Mouse (Mus musculus): ENCODE measurements around the gene Dlg1.

Gene Dlg1

GRCm38 (mm10) chr16:31865242-31865641 lies 202.0 kb downstream of the Dlg1 start:
- no peak for DNase-seq

- no peak for DNase-seq
Observed at GRCm38 (mm10) chr16:31866911-31867310, 203.7 kb downstream of the Dlg1 start.

GRCm38 (mm10) chr16:31867736-31868135 lies 204.5 kb downstream of the Dlg1 start:
- DNase-seq: no peak

- no peak for DNase-seq
Observed at GRCm38 (mm10) chr16:31873721-31874120, 210.5 kb downstream of the Dlg1 start.

GRCm38 (mm10) chr16:31875391-31875790 lies 212.1 kb downstream of the Dlg1 start:
- no peak for DNase-seq

GRCm38 (mm10) chr16:31876386-31876785 lies 213.1 kb downstream of the Dlg1 start:
- DNase-seq: no peak

- no peak for DNase-seq
Observed at GRCm38 (mm10) chr16:31878052-31878451, 214.8 kb downstream of the Dlg1 start.

- DNase-seq: peak; percentile 31 to 65
Observed at GRCm38 (mm10) chr16:31878573-31879257, 215.5 kb downstream of the Dlg1 start, which contains the start of gene Meltf. Meltf (plus strand) TSS chr16:31878810.

- DNase-seq: no peak
Observed at GRCm38 (mm10) chr16:31880146-31880840, 217.1 kb downstream of the Dlg1 start.

GRCm38 (mm10) chr16:31882381-31882908 lies 219.2 kb downstream of the Dlg1 start:
- no peak for DNase-seq

GRCm38 (mm10) chr16:31883302-31883701 lies 220.1 kb downstream of the Dlg1 start:
- DNase-seq: no peak

GRCm38 (mm10) chr16:31883902-31884301 lies 220.7 kb downstream of the Dlg1 start:
- no peak for DNase-seq

GRCm38 (mm10) chr16:31890907-31891306 lies 227.7 kb downstream of the Dlg1 start:
- no peak for DNase-seq

- DNase-seq: no peak
Observed at GRCm38 (mm10) chr16:31893396-31894141, 230.3 kb downstream of the Dlg1 start.

- no peak for DNase-seq
Observed at GRCm38 (mm10) chr16:31896971-31897774, 233.9 kb downstream of the Dlg1 start.

- DNase-seq: no peak
Observed at GRCm38 (mm10) chr16:31898546-31899326, 235.5 kb downstream of the Dlg1 start.

- no peak for DNase-seq
Observed at GRCm38 (mm10) chr16:31901886-31902285, 238.6 kb downstream of the Dlg1 start.

GRCm38 (mm10) chr16:31903239-31903638 lies 240.0 kb downstream of the Dlg1 start:
- DNase-seq: no peak

- no peak for DNase-seq
Observed at GRCm38 (mm10) chr16:31905331-31905730, 242.1 kb downstream of the Dlg1 start.

GRCm38 (mm10) chr16:31905891-31906825 lies 242.9 kb downstream of the Dlg1 start:
- DNase-seq: no peak

Data from spleen, adult 18-20 months (tissue).